Mouse (Mus musculus): ENCODE measurements around the gene Olfr1246. TPM values are rescaled to one million over a fixed set of nuclear protein-coding genes. Genes with fewer than 3 reads are reported as not detected.

Olfr1246 gene
- not detected in 2 replicates for polyA plus RNA-seq (2021; fragmentation: Nextera tagmentation)
- long read RNA-seq, experiment 1, result 0 reads
- long read RNA-seq, experiment 2, result 0 reads

GRCm38 (mm10) chr2:89593057-89593456, at the start of gene Olfr1246:
Gene Olfr1246 (minus strand): TSS chr2:89593157.

GRCm38 (mm10) chr2:89634883-89635282, 41.9 kb upstream of the Olfr1246 start, which contains the start of gene Olfr1249:
Gene Olfr1249 (minus strand): TSS chr2:89634983.

GRCm38 (mm10) chr2:89618145-89618544, 25.2 kb upstream of the Olfr1246 start, which contains the start of gene Olfr1248:
Gene Olfr1248 (minus strand): TSS chr2:89618245.

GRCm38 (mm10) chr2:89614030-89614429, 21.1 kb upstream of the Olfr1246 start, which contains the start of gene Olfr1247:
Gene Olfr1247 (minus strand): TSS chr2:89614130.

GRCm38 (mm10) chr2:89578347-89578746, 14.6 kb downstream of the Olfr1246 start, which contains the start of gene Olfr1245:
Gene Olfr1245 (minus strand): TSS chr2:89578447.

Other genes with a start within 250 kb of the Olfr1246 start
- not detected in 2 replicates for gene Olfr1234, start 228.3 kb downstream of the Olfr1246 start, polyA plus RNA-seq (2021; fragmentation: Nextera tagmentation)
- not detected in 2 replicates for gene Olfr1238, start 183.5 kb downstream of the Olfr1246 start, polyA plus RNA-seq (2021; fragmentation: Nextera tagmentation)
- not detected in 2 replicates for gene Olfr1239, start 172.8 kb downstream of the Olfr1246 start, polyA plus RNA-seq (2021; fragmentation: Nextera tagmentation)
- not detected in 2 replicates for gene Olfr1240, start 150.2 kb downstream of the Olfr1246 start, polyA plus RNA-seq (2021; fragmentation: Nextera tagmentation)
- not detected in 2 replicates for gene Olfr1241, start 106.0 kb downstream of the Olfr1246 start, polyA plus RNA-seq (2021; fragmentation: Nextera tagmentation)
- not detected in 2 replicates for gene Olfr1242, start 94.8 kb downstream of the Olfr1246 start, polyA plus RNA-seq (2021; fragmentation: Nextera tagmentation)
- not detected in 2 replicates for gene Olfr1243, start 61.7 kb downstream of the Olfr1246 start, polyA plus RNA-seq (2021; fragmentation: Nextera tagmentation)
- gene Olfr1245, start 14.7 kb downstream of the Olfr1246 start, polyA plus RNA-seq (2021; fragmentation: Nextera tagmentation), result not detected in 2 replicates
- not detected in 2 replicates for gene Olfr1247, start 21.0 kb upstream of the Olfr1246 start, polyA plus RNA-seq (2021; fragmentation: Nextera tagmentation)
- not detected in 2 replicates for gene Olfr1248, start 25.1 kb upstream of the Olfr1246 start, polyA plus RNA-seq (2021; fragmentation: Nextera tagmentation)
- not detected in 2 replicates for gene Olfr1249, start 41.8 kb upstream of the Olfr1246 start, polyA plus RNA-seq (2021; fragmentation: Nextera tagmentation)
- not detected in 2 replicates for gene Olfr1250, start 68.3 kb upstream of the Olfr1246 start, polyA plus RNA-seq (2021; fragmentation: Nextera tagmentation)
- gene Olfr1251, start 78.8 kb upstream of the Olfr1246 start, polyA plus RNA-seq (2021; fragmentation: Nextera tagmentation), result not detected in 2 replicates
- not detected in 2 replicates for gene Olfr1252, start 131.9 kb upstream of the Olfr1246 start, polyA plus RNA-seq (2021; fragmentation: Nextera tagmentation)
- gene Olfr1253, start 163.9 kb upstream of the Olfr1246 start, polyA plus RNA-seq (2021; fragmentation: Nextera tagmentation), result not detected in 2 replicates
- not detected in 2 replicates for gene Olfr1254, start 200.5 kb upstream of the Olfr1246 start, polyA plus RNA-seq (2021; fragmentation: Nextera tagmentation)
- not detected in 2 replicates for gene Olfr1255, start 218.9 kb upstream of the Olfr1246 start, polyA plus RNA-seq (2021; fragmentation: Nextera tagmentation)
- gene Olfr1256, start 248.4 kb upstream of the Olfr1246 start, polyA plus RNA-seq (2021; fragmentation: Nextera tagmentation), result not detected in 2 replicates

All from left cerebral cortex, adult 6 months (tissue).